Mouse (Mus musculus) granulocyte monocyte progenitor cell, adult 5-6 weeks (primary cell): Measurements from ENCODE around the gene Lpcat3. TPM values are rescaled to one million over a fixed set of nuclear protein-coding genes. Genes with fewer than 3 reads are reported as not detected.
"Not testable (repeated sequence)": the region's sequence is repeated elsewhere in the genome, so short reads cannot be mapped to it uniquely, and the experiment has no call there.

ENCODE experiments used
- ATAC-seq: replicated peaks from 2 replicates; pipeline ENCODE4 v1.8.0; 2016; ENCODE audit warnings: mild to moderate bottlenecking, moderate TSS enrichment, inconsistent platforms; ENCODE audit not compliant: poor library complexity, severe bottlenecking
- total RNA-seq, 2 experiments: library from RNA; stranded (forward) in 1 of 2; stranded (reverse) in 1 of 2; fragments of 200-712, 200-1000 nt in 1 of 2; fragments of >200 nt in 1 of 2; fragmentation: Nextera tagmentation in 1 of 2; gene quantifications; 2 replicates each; pipeline ENCODE4 v1.2.3; 2014 to 2017

Gene Lpcat3
- total RNA-seq, 2 experiments from 2014 or later, result 23.1 to 38.3 TPM

DNA sequence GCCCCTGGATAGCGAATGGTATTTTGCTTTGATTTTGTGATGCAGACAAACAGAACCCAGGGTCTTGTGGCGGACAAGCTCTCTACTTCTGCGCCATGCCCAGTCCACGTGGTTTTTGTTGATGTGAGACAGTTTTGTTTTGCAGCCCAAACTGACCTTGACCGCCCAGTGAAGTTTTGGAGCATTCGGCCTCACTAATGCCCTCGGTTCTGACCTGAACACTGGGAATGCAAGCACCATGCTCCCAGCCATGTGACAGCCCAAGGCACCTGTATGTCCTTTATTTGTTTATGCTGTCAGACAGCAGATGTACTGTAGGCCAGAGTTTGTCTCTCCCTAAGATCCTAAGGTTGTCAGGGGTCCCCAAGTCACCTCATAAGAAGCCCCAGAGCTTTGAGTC, 11.8 kb downstream of the Lpcat3 start:
- ATAC-seq, result no peak

DNA sequence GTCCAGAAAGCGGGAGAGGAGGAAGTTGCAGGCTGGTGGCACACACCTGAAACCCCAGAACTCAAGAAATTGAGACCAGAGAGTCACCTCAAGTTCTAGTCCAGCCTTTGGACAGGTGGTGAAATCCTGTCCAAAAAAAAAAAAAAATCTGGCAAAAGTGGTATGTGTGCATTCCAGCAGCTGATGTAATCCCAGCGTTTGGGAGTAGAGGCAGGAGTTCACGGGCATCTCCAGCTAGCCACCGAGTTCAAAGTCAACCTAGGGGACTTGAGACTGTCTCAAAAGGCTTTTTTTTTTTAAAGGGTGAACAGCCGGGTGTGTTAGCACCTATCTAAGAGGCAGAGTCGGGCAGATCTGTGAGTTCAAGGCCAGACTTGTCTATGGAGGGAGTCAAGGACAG, 13.3 kb downstream of the Lpcat3 start:
- ATAC-seq, result no peak

DNA sequence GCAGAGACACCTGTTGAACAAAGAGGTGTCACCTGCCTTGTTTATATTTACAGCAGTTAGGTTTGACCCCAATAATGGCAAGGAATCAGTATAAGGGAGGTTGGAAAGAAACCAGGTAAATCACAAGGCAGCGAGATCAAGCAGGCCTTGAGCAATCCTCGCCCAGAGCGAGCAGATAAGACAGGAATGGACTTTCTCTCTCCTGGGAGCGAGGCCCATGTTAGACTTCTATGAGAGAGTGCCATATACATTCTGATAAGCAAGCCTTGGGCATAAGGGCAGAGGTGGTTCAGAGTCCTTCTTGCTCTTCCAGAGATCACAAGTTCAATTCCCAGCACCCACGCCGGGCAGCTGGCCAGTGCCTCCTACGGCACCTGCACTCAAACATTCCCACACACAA, 15.9 kb downstream of the Lpcat3 start:
- no peak for ATAC-seq

DNA sequence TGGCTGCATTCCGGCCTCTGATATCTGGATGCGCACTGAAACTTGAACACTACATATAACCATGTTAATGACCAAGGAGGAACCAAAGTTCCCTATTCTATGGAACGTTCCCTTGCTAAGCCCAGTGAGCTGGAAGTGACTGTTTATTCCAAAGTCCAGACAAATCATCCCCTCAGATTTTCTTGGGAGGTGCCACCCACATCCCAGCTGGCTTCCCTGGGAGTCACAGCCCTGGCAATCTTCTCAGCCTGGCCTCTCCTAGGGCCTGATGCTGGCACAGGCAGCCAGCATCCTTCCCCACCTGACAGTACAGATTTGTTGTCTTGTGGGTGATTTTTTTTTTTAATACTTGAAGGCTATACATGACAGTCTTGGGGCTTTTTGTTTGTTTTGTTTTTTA, 16.7 kb downstream of the Lpcat3 start:
- ATAC-seq, result no peak

DNA sequence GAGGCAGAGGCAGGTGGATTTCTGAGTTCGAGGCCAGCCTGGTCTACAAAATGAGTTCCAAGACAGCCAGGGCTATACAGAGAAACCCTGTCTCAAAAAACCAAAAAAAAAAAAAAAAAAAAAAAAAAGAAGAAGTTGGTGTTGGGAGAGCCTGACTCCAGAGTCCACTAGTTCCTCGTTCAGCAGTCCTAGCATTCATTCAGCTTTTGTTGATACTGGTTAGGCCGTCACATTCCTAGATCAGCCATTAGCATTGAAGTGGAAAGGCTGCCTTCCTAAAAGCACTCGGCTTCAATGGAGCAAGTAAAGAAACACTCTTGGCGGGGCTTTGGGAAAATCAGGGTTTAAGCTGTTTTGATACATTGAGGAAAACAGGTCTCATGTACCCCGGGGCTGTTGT, 19.5 kb downstream of the Lpcat3 start:
- ATAC-seq, result 0 out of 2 replicates have a peak, but pooled peaks have one; percentile 61

DNA sequence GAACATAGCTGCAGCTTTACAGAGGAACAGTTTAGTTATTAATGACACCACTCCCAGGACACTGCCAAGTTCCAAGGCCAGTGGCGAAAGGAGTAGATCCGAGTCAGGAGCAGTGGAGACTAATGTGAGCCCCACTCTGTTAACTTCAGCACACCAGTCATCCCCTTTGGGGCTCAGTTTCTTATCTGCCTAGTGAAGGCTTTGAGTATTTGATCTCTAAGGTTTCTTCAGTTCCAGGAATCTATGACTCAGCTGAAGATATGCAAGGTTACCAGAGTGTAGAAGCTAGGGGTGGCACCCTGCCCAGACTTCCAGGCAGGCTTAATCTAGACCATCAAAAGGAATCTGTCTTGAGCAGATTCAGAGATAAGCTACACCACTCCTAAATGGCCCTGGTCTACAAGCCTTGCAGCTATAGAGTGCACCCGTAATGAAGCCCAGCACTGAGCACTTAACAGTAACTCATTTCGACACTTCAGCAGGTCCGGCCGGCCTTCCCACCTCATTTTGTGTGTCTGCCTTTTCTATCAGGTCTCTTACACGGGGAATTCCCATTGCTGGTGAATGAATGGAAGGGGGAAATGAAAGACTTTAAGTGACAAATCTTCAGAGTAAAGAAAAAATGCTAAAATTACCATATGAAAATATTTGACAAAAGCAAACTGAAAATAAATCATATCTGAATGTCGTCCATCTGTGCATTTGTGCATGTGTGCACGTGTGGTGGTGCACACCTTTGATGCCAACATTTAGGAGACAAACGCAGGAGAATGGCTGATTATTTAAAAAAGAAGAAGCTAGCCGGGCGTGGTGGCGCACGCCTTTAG, 21.0 kb downstream of the Lpcat3 start:
- no peak for ATAC-seq

DNA sequence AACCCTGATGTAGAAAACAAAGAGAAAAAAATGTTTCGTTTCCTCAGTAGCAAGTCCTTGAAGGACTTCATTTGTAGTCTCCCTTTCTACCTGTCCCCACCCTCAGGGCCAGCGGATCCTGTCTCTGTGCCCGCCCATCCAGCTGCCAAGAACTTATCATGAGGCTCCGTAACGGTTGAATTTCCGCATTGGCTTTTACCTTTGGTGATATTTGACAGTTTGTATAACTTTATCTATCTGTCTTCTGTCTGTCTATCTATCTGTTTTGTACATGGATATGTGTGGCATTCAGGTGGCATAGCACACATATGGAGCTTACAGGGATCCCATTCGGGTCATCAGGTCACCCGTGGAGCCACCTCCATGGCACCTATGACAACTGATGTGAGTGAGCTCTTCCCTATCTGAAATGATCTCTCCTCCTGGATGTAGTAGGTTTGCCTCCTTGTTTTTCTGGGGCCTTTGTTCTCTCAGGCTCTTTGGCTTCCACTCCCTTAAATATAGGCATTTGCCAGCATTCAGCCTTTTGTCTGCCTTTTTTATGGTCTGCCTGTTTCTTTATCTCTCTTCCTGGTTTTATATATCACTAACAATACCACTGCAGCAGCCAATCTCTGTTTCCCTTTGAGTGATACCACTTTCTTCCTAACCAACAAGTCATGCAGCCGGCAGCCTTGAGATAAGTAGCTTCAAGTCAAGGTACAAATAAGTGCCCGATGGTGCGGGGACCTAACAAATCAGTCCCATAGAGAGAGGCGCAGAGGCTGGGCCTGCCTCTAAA, 23.0 kb downstream of the Lpcat3 start:
- ATAC-seq, result no peak

DNA sequence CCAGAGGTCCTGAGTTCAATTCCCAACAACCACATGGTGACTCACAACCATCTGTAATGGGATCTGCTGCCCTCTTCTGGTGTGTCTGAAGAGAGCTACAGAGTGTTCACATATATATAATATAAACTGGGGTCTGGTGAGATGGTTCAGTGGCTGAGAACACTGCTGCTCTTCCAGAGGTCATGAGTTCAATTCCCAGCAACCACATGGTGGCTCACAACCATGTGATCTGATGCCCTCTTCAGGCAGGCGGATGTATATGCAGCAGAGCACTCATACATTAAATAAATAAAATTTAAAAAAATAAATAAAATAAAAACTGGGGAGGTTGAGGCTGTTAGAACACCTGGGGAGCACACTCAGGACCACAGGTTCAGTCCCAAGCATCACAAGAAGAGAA, 23.8 kb downstream of the Lpcat3 start:
- not testable (repeated sequence) for ATAC-seq

DNA sequence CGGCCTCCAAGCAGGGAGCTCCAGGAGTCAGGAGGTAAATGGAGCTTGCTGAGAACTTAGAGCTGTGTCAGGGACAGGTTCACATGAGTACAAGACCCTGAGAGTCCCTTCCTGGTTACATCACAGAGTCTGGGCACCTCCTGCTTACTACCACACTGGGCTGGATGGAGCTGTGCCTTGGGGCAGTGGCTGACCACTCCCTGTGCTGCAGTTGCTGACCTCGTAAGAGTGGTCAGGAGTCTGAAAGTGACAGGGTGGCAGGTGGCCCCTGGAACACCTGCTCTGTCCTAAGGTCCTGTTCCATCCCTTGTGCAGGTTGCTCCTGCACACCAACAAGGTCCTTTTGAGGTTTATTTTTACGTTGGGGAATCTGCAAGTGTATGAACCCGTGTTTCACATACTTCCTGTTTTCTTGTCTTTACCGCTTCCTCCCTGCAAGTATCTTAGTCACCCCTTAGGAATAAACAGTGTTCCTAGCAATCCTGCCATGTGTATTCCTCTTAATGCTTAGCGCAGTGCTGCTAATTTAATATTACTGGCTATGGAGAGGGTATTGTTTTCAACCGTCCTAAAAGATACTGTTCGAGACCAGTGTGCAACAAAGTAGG, 25.4 kb downstream of the Lpcat3 start:
- peak; percentile 84 for ATAC-seq

DNA sequence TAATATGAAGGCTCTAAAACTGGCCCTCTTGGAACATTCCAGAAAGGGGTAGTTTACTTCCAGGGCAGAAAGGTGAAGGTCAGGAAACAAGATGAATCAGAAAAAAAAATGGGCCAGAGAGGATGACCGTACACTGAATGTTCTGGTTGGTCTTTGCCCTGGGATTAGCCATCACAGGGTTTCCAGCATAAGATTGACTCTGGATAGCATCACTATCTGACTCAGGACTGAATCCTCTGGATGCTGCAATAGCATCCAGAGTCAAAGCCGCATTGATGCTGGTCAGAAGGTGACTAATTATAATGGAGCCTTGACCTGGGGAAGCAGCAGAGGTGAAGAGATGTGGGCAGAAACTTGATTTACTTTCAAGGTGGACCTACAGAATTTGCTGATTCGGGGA, 26.2 kb downstream of the Lpcat3 start:
- no peak for ATAC-seq

DNA sequence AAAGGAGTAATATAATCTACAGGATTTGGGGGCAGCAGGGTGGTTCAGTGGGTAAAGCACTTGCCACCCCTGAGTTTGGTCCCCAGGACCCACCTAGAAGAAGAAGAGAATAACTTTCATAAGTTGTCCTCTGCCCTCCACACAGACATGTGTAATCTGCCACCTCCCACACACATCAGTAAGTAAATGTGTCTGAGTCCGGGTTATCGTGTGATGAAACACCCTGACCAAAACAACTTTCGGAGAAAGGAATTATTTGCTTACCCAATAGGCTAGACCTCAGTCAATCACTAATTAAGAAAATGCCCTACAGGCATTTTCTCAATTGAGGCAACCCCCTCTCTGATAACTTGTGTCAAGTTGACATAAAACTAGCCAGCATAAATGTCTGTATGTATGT, 27.7 kb downstream of the Lpcat3 start:
- ATAC-seq, result no peak

DNA sequence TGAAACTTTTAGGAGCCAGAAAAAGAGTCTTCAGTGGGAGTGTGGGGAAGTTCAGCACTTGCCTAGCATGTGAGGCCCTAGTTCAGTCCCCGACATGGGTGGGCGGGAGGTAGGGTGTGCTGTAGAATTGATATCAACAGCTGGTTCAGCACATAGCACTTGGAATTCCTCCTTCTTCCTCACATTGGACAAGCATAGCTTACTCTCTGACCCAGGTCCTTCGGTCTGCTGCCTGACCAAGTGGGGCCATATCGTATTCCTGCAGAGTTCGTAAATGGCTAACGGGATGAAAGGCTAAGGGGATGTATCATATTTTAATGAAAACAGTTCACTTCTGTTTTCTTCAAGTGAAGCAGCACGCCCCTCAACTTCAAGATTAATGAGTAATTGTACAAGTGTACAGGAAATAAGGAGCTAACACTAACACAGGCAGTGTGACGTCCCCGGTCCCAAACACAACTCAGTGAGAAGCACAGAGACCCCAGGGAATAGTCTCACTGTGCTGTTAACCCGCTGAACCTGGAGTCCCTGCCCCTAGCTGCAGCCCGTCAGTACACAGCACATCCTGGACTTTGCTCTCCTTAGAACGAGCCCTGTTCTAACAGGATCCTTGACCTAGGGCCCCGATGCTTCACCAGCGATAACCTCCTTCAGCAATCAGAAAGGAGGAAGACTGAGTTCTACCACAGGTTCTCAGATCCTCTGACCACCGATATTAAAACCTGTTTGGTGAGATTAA, 30.6 kb downstream of the Lpcat3 start:
- 0 out of 2 replicates have a peak, but pooled peaks have one; percentile 7 for ATAC-seq

DNA sequence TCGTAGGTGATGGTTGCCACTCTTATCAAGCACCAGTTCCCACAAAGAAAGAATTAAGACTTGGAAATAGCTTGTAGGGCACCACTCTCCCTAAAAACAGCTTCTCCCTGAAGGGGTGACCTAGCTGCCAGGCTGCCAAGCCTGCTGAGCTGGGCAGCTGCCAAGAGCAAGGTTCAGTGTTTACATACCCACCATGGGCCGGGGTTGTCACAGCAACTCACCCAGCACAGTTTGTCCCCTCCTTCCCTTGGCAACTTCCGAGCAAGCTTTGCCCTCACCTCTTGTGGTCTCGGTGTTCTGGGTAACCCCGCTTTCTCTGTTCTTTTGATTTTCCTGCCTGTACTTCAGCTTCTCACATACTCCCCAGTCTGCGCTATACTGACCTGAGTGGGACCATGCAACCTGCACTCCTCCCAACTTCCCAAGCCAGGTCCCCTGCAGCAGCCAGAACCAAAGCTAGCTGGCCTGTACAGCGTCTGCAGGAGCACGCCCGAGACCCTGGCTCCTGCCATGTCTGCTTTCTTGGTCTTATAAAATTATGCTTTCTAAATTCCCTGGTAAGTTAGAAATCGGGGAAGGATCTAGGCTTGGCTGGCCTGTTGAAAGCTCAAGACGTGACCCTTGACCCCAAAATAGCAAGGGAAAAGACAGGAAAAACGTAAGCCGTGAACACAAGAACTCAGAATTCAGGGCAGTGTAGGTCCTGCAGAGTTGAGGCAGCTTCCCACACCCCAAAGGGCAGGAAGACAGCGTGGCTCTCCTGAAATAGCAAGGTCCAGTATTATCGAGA, 31.5 kb downstream of the Lpcat3 start:
- ATAC-seq, result peak; percentile 57

DNA sequence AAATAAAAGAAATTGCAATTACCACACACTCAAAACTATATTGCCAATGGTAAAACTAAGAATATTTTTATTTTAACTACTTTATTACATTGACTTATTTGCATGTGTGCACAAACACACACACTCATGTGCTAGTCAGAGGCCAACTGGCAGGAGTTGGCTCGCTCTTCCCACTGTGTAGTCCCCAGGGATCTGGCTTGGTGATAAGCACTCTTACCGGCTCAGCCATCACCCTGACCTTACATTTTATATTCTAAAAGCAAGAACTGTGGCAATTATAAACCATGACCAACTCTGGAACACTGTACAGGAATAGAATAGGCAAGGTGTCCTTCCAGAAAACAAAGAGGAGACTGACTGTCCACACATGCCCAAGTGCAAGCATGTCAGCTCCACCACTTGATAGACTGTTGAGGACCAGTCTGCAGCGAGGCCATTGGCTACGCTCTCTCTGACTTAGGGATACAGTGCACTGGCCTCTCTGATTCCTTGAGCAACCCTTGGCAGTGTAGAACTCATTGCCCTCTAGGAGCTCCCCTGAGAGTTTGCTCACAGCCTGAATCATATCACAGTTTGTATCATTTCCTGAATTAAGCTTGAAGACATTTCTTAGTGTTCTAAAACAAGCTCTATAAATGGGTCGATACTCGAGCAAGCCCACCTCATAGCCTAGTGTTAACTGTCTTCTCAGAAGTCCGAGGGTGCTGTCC, 33.8 kb downstream of the Lpcat3 start:
- ATAC-seq, result no peak

DNA sequence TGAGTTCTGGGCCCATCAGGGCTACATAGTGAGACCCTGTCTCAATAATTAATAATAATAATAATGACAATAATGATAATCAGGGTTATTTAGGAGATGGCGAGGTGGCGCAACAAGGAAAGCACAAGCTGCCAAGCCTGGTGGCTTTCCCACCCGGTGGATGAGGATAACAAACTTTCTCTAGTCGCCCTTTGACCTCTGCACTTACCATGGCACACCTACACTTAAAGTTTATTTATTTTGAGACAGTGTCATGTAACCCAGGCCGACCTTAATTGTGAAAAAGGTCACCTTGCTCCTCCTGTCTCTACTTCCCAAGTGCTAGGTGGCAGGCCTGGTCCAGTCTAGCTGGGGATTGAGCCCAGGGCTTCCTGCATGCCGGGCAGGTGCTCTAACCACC, 35.9 kb downstream of the Lpcat3 start:
- no peak for ATAC-seq

DNA sequence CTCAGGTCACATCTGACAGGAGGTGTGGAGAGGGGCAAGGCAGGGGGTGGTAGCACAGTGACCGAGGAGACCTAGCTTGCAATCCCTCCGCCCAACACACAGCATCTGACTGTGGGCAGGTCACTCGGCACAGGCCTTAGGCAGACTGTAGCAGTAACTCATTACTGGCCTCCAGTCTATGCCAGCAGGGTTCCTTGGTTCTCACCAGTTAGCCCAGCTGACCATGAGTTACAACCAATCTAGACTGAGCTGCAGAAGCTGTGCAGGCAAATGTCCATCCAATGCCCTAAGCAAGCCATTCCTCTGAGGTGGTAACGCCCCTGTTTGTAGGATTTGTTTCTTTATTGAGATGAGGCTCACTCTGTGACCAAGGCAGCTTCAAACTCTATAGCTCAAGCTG, 36.5 kb downstream of the Lpcat3 start:
- ATAC-seq, result no peak

DNA sequence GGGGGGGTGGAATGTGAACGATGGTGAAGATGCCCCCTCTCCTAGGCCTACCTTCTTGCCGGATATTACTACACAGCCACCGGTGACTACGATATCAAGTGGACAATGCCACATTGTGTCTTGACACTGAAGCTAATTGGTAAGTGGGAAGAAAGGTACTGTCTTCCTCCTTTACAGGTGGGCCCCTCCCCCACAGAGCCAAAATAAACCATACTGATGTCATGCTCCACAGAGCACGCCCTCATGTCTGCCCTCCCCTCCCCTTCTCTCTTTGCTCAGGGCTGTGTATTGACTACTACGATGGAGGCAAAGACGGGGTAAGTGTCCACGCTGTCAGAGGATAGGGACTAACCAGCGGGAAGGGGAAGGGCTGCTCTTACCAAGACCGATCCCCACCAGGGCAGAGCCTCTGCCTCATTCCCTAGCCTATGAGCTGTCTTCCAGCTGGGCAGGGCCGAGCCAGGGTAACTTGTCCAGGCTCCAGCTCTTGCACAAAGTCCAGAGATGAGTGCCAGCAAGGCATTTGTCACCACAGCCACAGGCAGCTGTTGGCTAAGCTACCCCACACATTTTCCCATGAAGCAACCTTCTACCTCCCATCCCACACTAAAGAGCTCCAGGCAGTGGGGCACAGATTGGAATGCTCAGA, 37.3 kb downstream of the Lpcat3 start:
- no peak for ATAC-seq

DNA sequence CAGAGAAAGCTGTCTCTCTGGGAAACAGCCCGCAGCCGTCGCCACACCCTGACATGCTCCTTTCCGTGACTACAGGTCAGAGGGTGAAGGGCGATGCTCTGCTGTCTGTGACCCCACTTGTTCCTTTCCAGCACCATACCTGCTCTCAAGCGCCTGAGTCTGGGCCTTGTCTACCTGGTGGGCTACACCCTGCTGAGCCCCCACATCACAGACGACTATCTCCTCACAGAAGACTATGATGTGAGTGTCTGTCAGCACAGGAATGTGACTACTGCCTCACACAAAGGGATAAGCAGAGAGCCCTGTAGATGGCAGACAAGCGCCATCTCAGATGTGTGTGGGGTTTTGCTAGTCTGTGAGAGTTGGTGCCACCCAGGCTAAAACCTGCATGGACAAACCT, 38.5 kb downstream of the Lpcat3 start:
- ATAC-seq, result no peak
